Mouse (Mus musculus): Measurements from ENCODE around the gene Ldb1.

Ldb1 gene

GRCm38 (mm10) chr19:46045696-46046311 is 790 bp upstream of the Ldb1 start:
- ATAC-seq (ENCODE audit: insufficient number of reproducible peaks, low FRiP score, low TSS enrichment): peak; percentile 16

GRCm38 (mm10) chr19:46044271-46044992 is 582 bp downstream of the Ldb1 start, which contains the start of gene Pprc1:
Gene Pprc1 (plus strand): TSS chr19:46044886.
- no peak for ATAC-seq (ENCODE audit: insufficient number of reproducible peaks, low FRiP score, low TSS enrichment)

GRCm38 (mm10) chr19:46043380-46043779 is 1.6 kb downstream of the Ldb1 start:
- ATAC-seq (ENCODE audit: insufficient number of reproducible peaks, low FRiP score, low TSS enrichment): no peak

- no peak for ATAC-seq (ENCODE audit: insufficient number of reproducible peaks, low FRiP score, low TSS enrichment)
These were observed 2.5 kb downstream of the Ldb1 start for GRCm38 (mm10) chr19:46042476-46043011.

GRCm38 (mm10) chr19:46041933-46042475 is 3.0 kb downstream of the Ldb1 start:
- ATAC-seq (ENCODE audit: insufficient number of reproducible peaks, low FRiP score, low TSS enrichment): no peak

- no peak for ATAC-seq (ENCODE audit: insufficient number of reproducible peaks, low FRiP score, low TSS enrichment)
These were observed 3.6 kb downstream of the Ldb1 start for GRCm38 (mm10) chr19:46041299-46041932.

- no peak for ATAC-seq (ENCODE audit: insufficient number of reproducible peaks, low FRiP score, low TSS enrichment)
These were observed 4.7 kb downstream of the Ldb1 start for GRCm38 (mm10) chr19:46040149-46040902.

GRCm38 (mm10) chr19:46039478-46039877 is 5.5 kb downstream of the Ldb1 start:
- ATAC-seq (ENCODE audit: insufficient number of reproducible peaks, low FRiP score, low TSS enrichment): peak; percentile 66

- no peak for ATAC-seq (ENCODE audit: insufficient number of reproducible peaks, low FRiP score, low TSS enrichment)
These were observed 6.2 kb downstream of the Ldb1 start for GRCm38 (mm10) chr19:46038851-46039260.

- ATAC-seq (ENCODE audit: insufficient number of reproducible peaks, low FRiP score, low TSS enrichment): no peak
These were observed 6.8 kb downstream of the Ldb1 start for GRCm38 (mm10) chr19:46037925-46038850.

GRCm38 (mm10) chr19:46037243-46037924 is 7.6 kb downstream of the Ldb1 start:
- ATAC-seq (ENCODE audit: insufficient number of reproducible peaks, low FRiP score, low TSS enrichment): no peak

- ATAC-seq (ENCODE audit: insufficient number of reproducible peaks, low FRiP score, low TSS enrichment): no peak
These were observed 8.4 kb downstream of the Ldb1 start for GRCm38 (mm10) chr19:46036477-46037242.

GRCm38 (mm10) chr19:46035971-46036370 is 9.0 kb downstream of the Ldb1 start:
- ATAC-seq (ENCODE audit: insufficient number of reproducible peaks, low FRiP score, low TSS enrichment): no peak

GRCm38 (mm10) chr19:46033911-46034310 is 11.1 kb downstream of the Ldb1 start:
- no peak for ATAC-seq (ENCODE audit: insufficient number of reproducible peaks, low FRiP score, low TSS enrichment)

GRCm38 (mm10) chr19:46032731-46033510 is 12.1 kb downstream of the Ldb1 start:
- ATAC-seq (ENCODE audit: insufficient number of reproducible peaks, low FRiP score, low TSS enrichment): no peak

- no peak for ATAC-seq (ENCODE audit: insufficient number of reproducible peaks, low FRiP score, low TSS enrichment)
These were observed 13.2 kb downstream of the Ldb1 start for GRCm38 (mm10) chr19:46031689-46032432.

All from cerebellum, adult (tissue).